Mouse (Mus musculus): ENCODE data around the gene Igflr1.

- no peak for TF ChIP-seq POLR2A (IDR thresholded peaks at IDR 0.05; ENCODE audit: insufficient read depth, low read depth, low read length)
- TF ChIP-seq CTCF (IDR thresholded peaks at IDR 0.05) = no peak
These were observed 11.2 kb upstream of the Igflr1 start for GRCm38 (mm10) chr7:30553810-30554584.

Data from heart, adult 2 months (tissue).